Mouse (Mus musculus) intestine, embryonic 14.5 days (tissue): ENCODE data around the gene Fgfr2. TPM values are rescaled to one million over a fixed set of nuclear protein-coding genes. Genes with fewer than 3 reads are reported as not detected.

Source experiments
- ATAC-seq: fragments of 200-750 bp; cut with Nextera tagmentation; replicated peaks from 2 replicates; pipeline ENCODE4 v1.8.0; 2017; ENCODE audit warnings: low read depth, moderate number of reproducible peaks, moderate TSS enrichment, moderate library complexity; ENCODE audit not compliant: low FRiP score, low TSS enrichment
- DNase-seq: peaks from one replicate; pipeline ENCODE4 v3.0.0-alpha.2; 2018; ENCODE audit warnings: low spot score
- H3K27ac ChIP-seq: fragments of 300-500 bp; sonication (generic); 2 replicates; pipeline ENCODE4 v1.5.1; 2014; ENCODE audit warnings: low read depth, mild to moderate bottlenecking, control low read depth
- H3K27me3 ChIP-seq: fragments of 300-500 bp; sonication (generic); replicated peaks from 2 replicates; pipeline ENCODE4 v1.6.1; 2014; ENCODE audit warnings: low read length, control low read depth; ENCODE audit not compliant: control insufficient read depth, insufficient read depth
- H3K36me3 ChIP-seq: fragments of 300-500 bp; sonication (generic); 2 replicates; pipeline ENCODE4 v1.6.1; 2014; ENCODE audit warnings: low read length, control low read depth; ENCODE audit not compliant: control insufficient read depth, insufficient read depth
- H3K4me1 ChIP-seq: fragments of 300-500 bp; sonication (generic); replicated peaks from 2 replicates; pipeline ENCODE4 v1.6.1; 2014; ENCODE audit warnings: low read length, control low read depth, mixed read lengths; ENCODE audit not compliant: control insufficient read depth, insufficient read depth
- H3K4me2 ChIP-seq: fragments of 300-500 bp; sonication (generic); 2 replicates; pipeline ENCODE4 v1.6.1; 2014; ENCODE audit warnings: low read length
- H3K4me3 ChIP-seq: fragments of 300-500 bp; sonication (generic); 2 replicates; pipeline ENCODE4 v1.5.1; 2014; ENCODE audit warnings: low read depth, low read length, control low read depth, mixed read lengths
- H3K9ac ChIP-seq: fragments of 300-500 bp; sonication (generic); 2 replicates; pipeline ENCODE4 v1.6.1; 2014; ENCODE audit warnings: mild to moderate bottlenecking, low read length
- H3K9me3 ChIP-seq: fragments of 300-500 bp; sonication (generic); 2 replicates; pipeline ENCODE4 v1.6.1; 2016; ENCODE audit warnings: low read length, control low read depth; ENCODE audit not compliant: control insufficient read depth
- WGBS: fragments of 180-500 bp; shearing (Covaris S2); extraction: QIAGEN DNeasy Blood & Tissue Kit; methylation state at CpG from one replicate; pipeline ENCODE4 v1.1.7; 2014; 5-methylcytosine and 5-hydroxymethylcytosine counted together
- polyA plus RNA-seq: library from polyadenylated mRNA; unstranded; fragments of >200 nt; fragmentation: Nextera tagmentation; extraction: Ambion mirVana; gene quantifications from 2 replicates; pipeline ENCODE4 v1.2.1, GENCODE M21; 2014

Fgfr2 gene
- polyA plus RNA-seq, 1 experiment from 2014 or later: 105 TPM

DNA sequence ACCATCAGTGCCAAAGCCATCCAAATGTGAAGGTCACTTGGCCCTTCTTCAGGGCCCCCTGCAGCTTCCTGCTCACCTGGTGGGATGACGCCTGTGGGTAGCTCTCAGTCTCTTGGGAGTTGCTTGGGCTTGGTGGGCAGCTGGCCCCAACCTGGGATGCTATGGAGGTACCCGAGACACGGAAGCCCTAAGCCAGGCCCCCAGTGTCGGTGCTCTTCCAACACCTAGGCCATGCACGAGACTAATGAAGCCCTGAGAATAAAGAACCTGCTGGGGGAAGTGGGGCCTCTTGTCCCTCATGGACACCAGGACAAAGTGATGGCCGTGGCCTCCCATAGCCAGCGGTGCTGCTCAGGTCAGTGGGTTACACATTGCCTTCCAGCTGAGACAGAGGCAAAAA is 104.2 kb downstream of the Fgfr2 start:
- H3K4me1 ChIP-seq: peaks cover 29% of the 10 kb centered on the region
- no peak overlapping the region for H3K9ac ChIP-seq
- H3K4me2 ChIP-seq: no peak overlapping the region
- H3K9me3 ChIP-seq: no peaks in the 10 kb centered on the region
- ATAC-seq (no peak), DNase-seq (no peak)
- no peak overlapping the region for H3K4me3 ChIP-seq
- H3K27ac ChIP-seq: no peak overlapping the region
- WGBS: 84% methylated on average over 7 of the region's 7 CpGs
- no peaks in the 10 kb centered on the region for H3K27me3 ChIP-seq
- H3K36me3 ChIP-seq: peaks cover 14% of the 10 kb centered on the region

DNA sequence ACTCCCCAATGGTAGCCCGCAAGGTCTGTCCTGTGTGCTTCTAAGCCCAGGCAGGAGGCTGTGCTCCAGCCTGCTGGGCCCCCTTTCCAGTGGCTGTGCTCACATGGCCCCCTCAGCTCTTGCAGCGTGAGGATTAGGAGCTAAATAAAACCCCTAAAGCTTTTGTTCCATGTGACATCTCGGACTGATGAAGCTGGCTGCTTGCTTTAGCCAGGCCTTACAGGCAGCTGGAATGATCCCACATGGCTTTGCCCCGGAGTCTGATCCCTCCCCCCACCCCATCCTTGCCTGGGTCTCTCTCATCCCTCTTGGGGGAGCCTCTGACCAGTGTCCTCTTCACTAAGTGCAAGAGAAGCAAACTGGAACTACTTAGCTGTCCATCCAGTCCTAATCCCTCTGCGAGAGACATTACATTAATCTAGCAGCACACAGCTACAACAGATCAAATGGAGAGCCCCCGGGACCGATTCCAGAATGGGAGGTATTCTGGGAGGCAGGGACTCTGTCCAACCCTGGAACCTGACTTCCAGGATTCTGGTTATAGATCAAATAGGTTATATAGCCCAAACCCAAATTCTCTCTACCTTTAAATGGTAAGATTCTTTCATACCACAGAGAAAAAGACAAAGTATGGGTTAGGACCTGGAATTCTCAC is 107.6 kb downstream of the Fgfr2 start:
- Histone ChIP-seq H3K4me1 (peaks cover 62% of the 10 kb centered on the region), H3K9ac (no peak overlapping the region), H3K36me3 (peaks cover 11% of the 10 kb centered on the region), H3K4me3 (no peak overlapping the region), H3K9me3 (no peaks in the 10 kb centered on the region), H3K4me2 (no peak overlapping the region; the same call in 1 of the 2 replicates), H3K27me3 (no peaks in the 10 kb centered on the region), H3K27ac (peak overlapping the region; percentile 71)
- WGBS: 37% methylated on average over 7 of the region's 7 CpGs
- DNase-seq (no peak), ATAC-seq (no peak)

DNA sequence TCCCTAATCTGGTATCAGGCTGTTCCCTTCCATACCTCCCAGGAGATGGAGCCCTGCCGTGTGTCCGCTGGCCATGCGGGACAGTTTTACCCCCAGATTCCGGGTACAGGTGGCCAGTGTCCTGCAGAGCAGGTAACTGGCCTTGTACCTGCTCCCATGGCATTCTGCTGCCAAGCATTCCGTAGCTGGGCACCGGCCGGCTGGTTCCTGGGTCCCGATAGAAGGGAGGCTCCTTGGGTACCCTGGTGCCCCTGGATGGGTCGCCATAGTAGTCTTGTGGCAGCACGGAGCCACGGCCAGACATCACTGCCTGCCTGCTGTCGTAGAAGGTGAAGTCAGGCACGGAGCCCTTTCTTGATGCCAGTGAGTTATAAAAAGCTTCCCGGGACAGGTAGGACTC is 108.5 kb downstream of the Fgfr2 start:
- H3K4me1 ChIP-seq: peaks cover 58% of the 10 kb centered on the region
- H3K27ac ChIP-seq: peak overlapping the region; percentile 71; the same call in 1 of the 2 replicates
- H3K36me3 ChIP-seq: peaks cover 18% of the 10 kb centered on the region
- ATAC-seq: no peak
- no peaks in the 10 kb centered on the region for H3K9me3 ChIP-seq
- H3K4me3 ChIP-seq: no peak overlapping the region
- H3K9ac ChIP-seq: no peak overlapping the region
- 94% methylated on average over 14 of the region's 14 CpGs for WGBS
- no peak for DNase-seq
- no peaks in the 10 kb centered on the region for H3K27me3 ChIP-seq
- no peak overlapping the region for H3K4me2 ChIP-seq

DNA sequence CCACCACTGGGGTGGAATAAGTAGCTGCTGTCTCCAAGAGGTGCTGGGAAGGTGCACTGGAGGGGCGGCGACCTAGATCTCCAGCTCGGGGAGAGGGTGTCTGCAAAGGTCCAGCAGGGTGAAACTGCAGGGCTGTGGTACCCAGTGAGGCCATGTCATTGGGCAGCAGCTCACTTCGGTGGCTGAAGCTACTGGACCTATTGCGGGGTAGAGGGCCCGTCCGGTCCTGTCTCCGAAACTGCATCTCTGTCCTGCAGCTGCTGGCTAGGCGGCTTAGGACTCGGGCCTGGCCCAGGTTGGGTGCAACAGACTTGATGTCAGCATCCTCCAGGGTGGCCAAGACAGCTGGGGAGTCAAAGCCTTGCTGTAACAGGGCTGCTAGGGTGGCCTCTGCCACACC is 109.2 kb downstream of the Fgfr2 start:
- H3K4me1 ChIP-seq: peaks cover 56% of the 10 kb centered on the region
- whole genome bisulfite sequencing: 93% methylated on average over 10 of the region's 10 CpGs

DNA sequence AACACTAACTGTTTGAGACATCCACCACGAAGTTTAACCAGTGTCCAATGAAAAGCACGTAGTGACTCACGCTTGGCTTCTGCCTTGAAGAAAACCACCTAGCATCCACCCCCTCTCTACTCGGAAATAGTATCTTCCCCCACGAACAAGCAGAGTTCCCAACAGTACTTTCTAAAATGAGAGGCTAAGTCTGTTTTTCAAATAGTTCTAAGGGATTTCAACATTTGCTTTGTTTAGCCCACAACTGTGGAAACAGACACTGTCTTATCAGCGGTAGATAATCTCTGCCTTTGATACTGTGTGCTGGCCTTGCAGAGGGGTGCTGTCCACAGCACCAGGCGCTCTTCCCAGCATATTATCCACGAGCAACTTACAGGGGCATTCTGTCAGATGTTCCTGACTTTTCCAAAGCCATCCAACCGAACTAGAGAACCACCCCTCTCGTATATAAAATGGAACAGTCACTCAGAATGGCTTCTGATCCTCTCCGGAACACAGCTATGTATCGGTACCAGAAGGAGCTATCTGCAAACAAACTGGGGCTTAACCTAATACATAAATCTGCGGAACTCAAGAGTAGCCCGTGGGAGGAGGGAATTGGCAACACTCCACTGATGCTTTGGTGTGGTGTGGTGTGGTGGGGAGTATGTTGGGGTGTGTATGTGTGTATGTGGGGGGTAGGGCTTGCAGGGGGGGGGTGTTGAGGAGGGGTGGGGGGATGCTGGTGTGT is 110.3 kb downstream of the Fgfr2 start:
- no peak for DNase-seq
- Histone ChIP-seq H3K4me3 (no peak overlapping the region), H3K4me1 (peaks cover 60% of the 10 kb centered on the region), H3K36me3 (peaks cover 23% of the 10 kb centered on the region), H3K9ac (no peak overlapping the region), H3K27ac (peak overlapping the region; percentile 65), H3K27me3 (no peaks in the 10 kb centered on the region), H3K9me3 (no peaks in the 10 kb centered on the region), H3K4me2 (no peak overlapping the region)
- WGBS: 38% methylated on average over 14 of the region's 14 CpGs
- no peak for ATAC-seq

More for the DNA sequence above, 109.2 kb downstream of the Fgfr2 start:
- no peak overlapping the region for H3K9ac ChIP-seq
- peaks cover 23% of the 10 kb centered on the region for H3K36me3 ChIP-seq
- DNase-seq (no peak), ATAC-seq (no peak)
- H3K4me3 ChIP-seq: no peak overlapping the region
- no peaks in the 10 kb centered on the region for H3K27me3 ChIP-seq
- no peak overlapping the region for H3K27ac ChIP-seq
- no peaks in the 10 kb centered on the region for H3K9me3 ChIP-seq
- H3K4me2 ChIP-seq: no peak overlapping the region

DNA sequence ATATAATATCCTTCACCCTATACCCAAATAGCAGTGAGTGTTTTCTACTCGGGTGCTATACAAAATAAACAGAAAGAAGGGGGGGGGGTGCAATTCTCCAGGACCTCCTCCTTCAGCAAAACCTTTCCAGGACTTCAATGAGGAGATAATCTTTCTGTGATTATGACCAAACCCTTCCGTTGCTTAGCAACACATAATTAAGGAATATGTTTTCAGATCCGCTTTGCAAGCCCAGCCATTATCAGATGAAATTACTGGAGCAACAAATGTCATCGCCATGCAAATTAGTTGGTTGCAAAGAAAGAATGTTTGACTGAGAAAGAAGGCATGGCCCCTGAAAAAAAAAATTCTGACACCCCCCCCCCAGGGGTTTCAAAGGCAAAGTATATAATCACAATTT is 111.5 kb downstream of the Fgfr2 start:
- Histone ChIP-seq H3K36me3 (peaks cover 23% of the 10 kb centered on the region), H3K9me3 (no peaks in the 10 kb centered on the region), H3K4me1 (peaks cover 72% of the 10 kb centered on the region), H3K27ac (peak overlapping the region; percentile 64), H3K4me2 (0 out of 2 replicates have a peak overlapping the region, but pooled peaks have one; percentile 22), H3K27me3 (no peaks in the 10 kb centered on the region), H3K4me3 (no peak overlapping the region), H3K9ac (no peak overlapping the region)
- DNase-seq (no peak), ATAC-seq (0 out of 2 replicates have a peak, but pooled peaks have one; percentile 2)
- WGBS: 42% methylated on average over 4 of the region's 4 CpGs

DNA sequence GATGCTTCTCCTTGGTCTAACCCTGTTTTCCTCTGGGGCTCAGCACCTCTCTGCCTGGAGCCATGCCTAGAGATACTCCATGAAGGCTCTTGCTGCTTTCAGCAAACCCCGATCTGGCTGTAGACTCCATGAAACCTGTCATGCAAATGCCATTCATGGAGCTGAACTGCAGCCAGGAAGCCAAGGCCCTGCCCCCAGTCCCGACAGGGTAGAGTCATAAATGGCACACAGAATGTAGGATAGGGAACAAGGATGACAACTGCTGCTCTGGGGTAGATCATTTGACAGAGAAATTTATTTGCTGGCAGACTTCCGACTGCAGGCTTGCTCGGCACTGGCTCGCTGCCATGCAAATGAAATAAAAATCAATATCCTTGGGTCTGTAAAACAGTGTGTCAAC is 112.0 kb downstream of the Fgfr2 start:
- WGBS: 25% methylated on average over 5 of the region's 5 CpGs
- DNase-seq (peak; percentile 69), ATAC-seq (peak; percentile 66)
- Histone ChIP-seq H3K9ac (no peak overlapping the region), H3K27me3 (no peaks in the 10 kb centered on the region), H3K4me3 (no peak overlapping the region), H3K4me2 (0 out of 2 replicates have a peak overlapping the region, but pooled peaks have one; percentile 22), H3K27ac (peak overlapping the region; percentile 64), H3K36me3 (peaks cover 23% of the 10 kb centered on the region), H3K9me3 (no peaks in the 10 kb centered on the region), H3K4me1 (peaks cover 74% of the 10 kb centered on the region)

DNA sequence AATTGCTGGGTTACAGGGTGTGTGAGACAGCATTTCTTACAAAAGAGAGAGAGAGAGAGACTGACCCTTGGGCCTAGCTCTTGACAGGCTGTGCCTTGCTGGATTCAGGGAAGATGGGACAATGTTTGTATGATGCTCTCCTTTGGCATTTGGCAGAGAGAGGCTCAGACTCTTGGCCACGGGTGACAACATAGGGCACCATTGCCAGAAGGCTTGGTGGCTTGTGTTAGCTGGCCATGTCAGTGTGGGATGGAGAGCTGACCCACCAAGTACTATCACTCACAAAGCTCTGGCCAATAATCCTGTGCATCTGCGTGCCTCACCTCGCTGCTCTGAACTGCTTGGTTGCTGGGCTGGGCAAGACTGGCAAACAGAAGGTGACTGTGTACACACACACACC is 112.7 kb downstream of the Fgfr2 start:
- peaks cover 23% of the 10 kb centered on the region for H3K36me3 ChIP-seq
- no peak overlapping the region for H3K4me3 ChIP-seq
- ATAC-seq: no peak
- no peak for DNase-seq
- H3K9me3 ChIP-seq: no peaks in the 10 kb centered on the region
- H3K27me3 ChIP-seq: no peaks in the 10 kb centered on the region
- no peak overlapping the region for H3K4me2 ChIP-seq
- peak overlapping the region; percentile 64; the same call in 1 of the 2 replicates for H3K27ac ChIP-seq
- H3K4me1 ChIP-seq: peaks cover 68% of the 10 kb centered on the region
- no peak overlapping the region for H3K9ac ChIP-seq
- WGBS: 74% methylated on average over 3 of the region's 3 CpGs
